Mouse (Mus musculus) midbrain, embryonic 15.5 days (tissue): ENCODE results near the gene Slc9a9. TPM values are rescaled to one million over a fixed set of nuclear protein-coding genes. Genes with fewer than 3 reads are reported as not detected.
A peak's percentile ranks its signal among the peaks of the same experiment; 100 is the strongest.

Experiments used
- ATAC-seq: fragments of 200-750 bp; cut with Nextera tagmentation; replicated peaks from 2 replicates; pipeline ENCODE4 v1.8.0; 2017; ENCODE audit warnings: moderate TSS enrichment
- H3K27ac ChIP-seq: fragments of 300-500 bp; sonication (generic); 2 replicates; pipeline ENCODE4 v1.5.1; 2015; ENCODE audit warnings: mild to moderate bottlenecking, inconsistent platforms
- H3K27me3 ChIP-seq: fragments of 300-500 bp; sonication (generic); replicated peaks from 2 replicates; pipeline ENCODE4 v1.6.1; 2015; ENCODE audit warnings: inconsistent platforms
- H3K36me3 ChIP-seq: fragments of 300-500 bp; sonication (generic); replicated peaks from 2 replicates; pipeline ENCODE4 v1.6.1; 2015; ENCODE audit warnings: inconsistent platforms
- H3K4me1 ChIP-seq: fragments of 300-500 bp; sonication (generic); 2 replicates; pipeline ENCODE4 v1.6.1; 2015; ENCODE audit warnings: inconsistent platforms
- H3K4me2 ChIP-seq: fragments of 300-500 bp; sonication (generic); 2 replicates; pipeline ENCODE4 v1.6.1; 2015; ENCODE audit warnings: inconsistent platforms, mild to moderate bottlenecking, moderate library complexity
- H3K4me3 ChIP-seq: fragments of 300-500 bp; sonication (generic); 2 replicates; pipeline ENCODE4 v1.5.1; 2015; ENCODE audit warnings: mild to moderate bottlenecking, inconsistent platforms
- H3K9ac ChIP-seq: fragments of 300-500 bp; sonication (generic); 2 replicates; pipeline ENCODE4 v1.6.1; 2015; ENCODE audit warnings: mild to moderate bottlenecking, inconsistent platforms
- H3K9me3 ChIP-seq: fragments of 300-500 bp; sonication (generic); 2 replicates; pipeline ENCODE4 v1.6.1; 2016; ENCODE audit warnings: inconsistent platforms
- WGBS: fragments of 180-500 bp; shearing (Covaris S2); methylation state at CpG from one replicate; pipeline ENCODE4 v1.1.7; 2015; ENCODE audit warnings: mixed read lengths; 5-methylcytosine and 5-hydroxymethylcytosine counted together
- polyA plus RNA-seq: library from polyadenylated mRNA; unstranded; fragments of >200 nt; fragmentation: Nextera tagmentation; extraction: Ambion mirVana; gene quantifications from 2 replicates; pipeline ENCODE4 v1.2.1, GENCODE M21; 2015

Gene Slc9a9
- polyA plus RNA-seq, 1 experiment from 2014 or later: 7.3 TPM

GRCm38 (mm10) chr9:94945569-94946135, 275.9 kb downstream of the Slc9a9 start:
- Histone ChIP-seq H3K4me2 (no peak overlapping the region), H3K27me3 (no peaks in the 10 kb centered on the region), H3K9ac (no peak overlapping the region), H3K36me3 (no peaks in the 10 kb centered on the region), H3K9me3 (no peaks in the 10 kb centered on the region), H3K4me3 (no peak overlapping the region), H3K27ac (no peak overlapping the region), H3K4me1 (no peaks in the 10 kb centered on the region)
- WGBS: 89% methylated on average over 7 of the region's 7 CpGs
- no peak for ATAC-seq

GRCm38 (mm10) chr9:94947246-94947645, 277.5 kb downstream of the Slc9a9 start:
- Histone ChIP-seq H3K36me3 (no peaks in the 10 kb centered on the region), H3K27ac (no peak overlapping the region), H3K9ac (no peak overlapping the region), H3K4me1 (no peaks in the 10 kb centered on the region), H3K9me3 (no peaks in the 10 kb centered on the region), H3K4me2 (no peak overlapping the region), H3K4me3 (no peak overlapping the region), H3K27me3 (no peaks in the 10 kb centered on the region)
- 75% methylated on average over 7 of the region's 7 CpGs for WGBS
- no peak for ATAC-seq

DNA sequence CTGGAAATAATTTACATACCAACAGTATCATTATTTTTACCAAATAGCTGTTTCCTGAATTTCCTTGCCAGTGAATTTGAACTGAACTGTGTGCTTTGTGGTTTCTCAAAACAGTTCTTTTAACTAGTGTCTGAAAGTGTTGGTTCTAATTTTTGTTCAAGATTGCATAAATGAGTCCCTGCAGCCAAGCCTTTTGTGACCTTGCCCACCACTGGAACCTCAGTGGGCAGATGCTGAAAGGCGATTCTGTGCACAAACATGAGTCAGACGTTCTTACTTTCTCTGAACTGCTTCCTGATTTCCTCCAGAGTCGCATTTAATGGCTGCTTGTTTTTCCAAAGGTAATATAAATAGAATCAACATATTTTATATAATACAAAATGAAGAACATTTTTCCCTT, 281.0 kb downstream of the Slc9a9 start:
- no peak overlapping the region for H3K27ac ChIP-seq
- 77% methylated on average over 3 of the region's 3 CpGs for WGBS
- no peak overlapping the region for H3K4me3 ChIP-seq
- H3K36me3 ChIP-seq: no peaks in the 10 kb centered on the region
- H3K27me3 ChIP-seq: no peaks in the 10 kb centered on the region
- H3K4me1 ChIP-seq: no peaks in the 10 kb centered on the region
- H3K4me2 ChIP-seq: no peak overlapping the region
- no peak for ATAC-seq
- no peak overlapping the region for H3K9ac ChIP-seq
- H3K9me3 ChIP-seq: no peaks in the 10 kb centered on the region

DNA sequence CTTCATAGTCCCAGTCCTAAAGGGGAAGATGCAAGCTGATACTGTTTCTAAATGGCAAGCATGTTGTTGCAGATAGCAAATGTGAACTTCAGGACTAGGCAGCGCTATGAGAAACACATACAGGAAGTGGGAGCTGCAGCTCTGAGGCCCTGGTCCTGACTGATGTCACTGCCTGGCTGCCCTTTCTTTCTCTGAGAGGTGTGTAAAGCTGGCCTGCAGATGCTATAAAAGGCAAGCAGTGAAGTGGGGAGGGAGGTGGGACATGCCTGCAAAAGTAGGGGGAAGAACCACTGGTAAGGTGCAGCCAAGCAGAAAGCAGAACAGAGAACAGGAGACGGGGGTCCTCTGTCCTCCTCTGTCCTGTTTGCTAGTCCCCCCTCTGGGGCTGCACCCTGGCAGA, 285.9 kb downstream of the Slc9a9 start:
- Histone ChIP-seq H3K27me3 (no peaks in the 10 kb centered on the region), H3K4me1 (peaks cover 3% of the 10 kb centered on the region; the same call in 1 of the 2 replicates), H3K9ac (no peak overlapping the region), H3K27ac (no peak overlapping the region), H3K4me2 (no peak overlapping the region), H3K36me3 (no peaks in the 10 kb centered on the region), H3K4me3 (no peak overlapping the region), H3K9me3 (no peaks in the 10 kb centered on the region)
- no peak for ATAC-seq
- WGBS: 44% methylated on average over 2 of the region's 2 CpGs

DNA sequence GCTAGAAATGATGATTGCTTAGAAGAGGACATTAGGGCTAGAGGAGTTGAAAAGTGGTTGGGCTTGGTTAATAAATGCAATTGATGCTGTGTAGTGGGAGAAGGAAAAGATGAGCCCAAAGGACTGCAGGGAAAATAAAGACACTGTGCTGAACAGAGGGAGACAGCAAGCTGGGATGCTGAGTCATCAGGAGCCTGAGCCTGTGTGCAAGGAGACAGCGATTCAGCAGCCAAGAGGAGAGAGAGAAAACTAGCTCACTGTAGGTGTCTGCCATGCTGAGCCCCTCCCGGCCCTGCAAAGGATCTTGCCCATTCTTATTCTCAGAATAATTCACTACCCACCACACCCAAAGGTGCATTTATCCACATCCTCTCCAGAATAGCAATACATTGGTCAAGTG, 288.7 kb downstream of the Slc9a9 start:
- ATAC-seq: 0 out of 2 replicates have a peak, but pooled peaks have one; percentile 52
- H3K9me3 ChIP-seq: no peaks in the 10 kb centered on the region
- H3K27ac ChIP-seq: no peak overlapping the region
- H3K27me3 ChIP-seq: no peaks in the 10 kb centered on the region
- H3K4me2 ChIP-seq: no peak overlapping the region
- H3K9ac ChIP-seq: no peak overlapping the region
- 64% methylated on average over 2 of the region's 2 CpGs for WGBS
- H3K36me3 ChIP-seq: no peaks in the 10 kb centered on the region
- peaks cover 9% of the 10 kb centered on the region; the same call in 1 of the 2 replicates for H3K4me1 ChIP-seq
- no peak overlapping the region for H3K4me3 ChIP-seq

DNA sequence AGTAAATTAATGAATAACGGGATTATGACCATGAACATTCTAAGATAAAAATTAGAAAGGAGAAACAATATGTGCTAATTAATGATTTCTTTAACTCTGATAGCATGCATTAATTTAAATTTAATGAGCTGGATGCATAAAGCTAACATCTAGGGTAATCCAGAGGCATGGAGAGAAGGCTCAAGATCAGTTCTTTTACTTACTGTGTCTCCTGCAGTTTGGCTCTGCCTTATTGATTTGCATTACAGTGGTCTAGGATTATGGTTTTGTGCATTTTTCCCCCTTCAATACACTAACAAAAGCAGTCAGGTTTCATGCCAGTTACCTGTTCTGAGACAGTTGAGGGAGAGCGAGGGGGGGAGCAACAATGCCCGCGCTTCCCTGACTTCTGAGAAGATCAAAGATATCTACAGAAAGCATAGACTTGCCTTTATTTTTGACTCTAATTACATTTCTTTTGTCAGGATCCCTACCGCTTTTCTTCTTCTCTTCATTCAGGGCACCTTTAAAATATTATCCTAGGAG, 298.9 kb downstream of the Slc9a9 start:
- peaks cover 6% of the 10 kb centered on the region for H3K4me1 ChIP-seq
- H3K9ac ChIP-seq: no peak overlapping the region
- peak; percentile 75 for ATAC-seq
- H3K27me3 ChIP-seq: no peaks in the 10 kb centered on the region
- no peaks in the 10 kb centered on the region for H3K9me3 ChIP-seq
- WGBS: 42% methylated on average over 5 of the region's 5 CpGs
- H3K4me3 ChIP-seq: no peak overlapping the region
- H3K27ac ChIP-seq: peak overlapping the region; percentile 65; the same call in 1 of the 2 replicates
- no peak overlapping the region for H3K4me2 ChIP-seq
- H3K36me3 ChIP-seq: no peaks in the 10 kb centered on the region

DNA sequence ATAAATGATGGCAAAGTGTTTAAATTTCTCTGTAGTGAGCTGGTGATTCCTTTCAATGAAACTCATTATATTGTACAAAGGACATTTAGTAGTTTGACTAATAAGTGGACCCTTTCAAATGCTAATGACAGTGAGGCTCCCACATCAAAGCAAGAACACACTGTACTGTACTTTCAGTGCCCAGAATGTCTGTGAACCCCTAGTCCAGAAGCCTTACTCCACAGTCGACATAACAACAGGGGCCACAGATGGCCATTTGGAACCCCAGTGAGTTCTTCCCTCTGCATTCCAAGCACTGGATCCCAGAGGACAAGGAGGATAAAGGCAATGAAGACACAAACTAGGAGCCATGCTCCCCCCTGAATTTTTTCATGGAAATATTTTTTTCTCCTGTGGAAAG, 299.4 kb downstream of the Slc9a9 start:
- ATAC-seq: peak; percentile 82
- WGBS: 11% methylated on average over 1 of the region's 1 CpGs
- H3K9me3 ChIP-seq: no peaks in the 10 kb centered on the region
- H3K27me3 ChIP-seq: no peaks in the 10 kb centered on the region
- H3K27ac ChIP-seq: peak overlapping the region; percentile 65; the same call in 1 of the 2 replicates
- H3K4me3 ChIP-seq: no peak overlapping the region
- H3K9ac ChIP-seq: no peak overlapping the region
- peaks cover 6% of the 10 kb centered on the region for H3K4me1 ChIP-seq
- H3K4me2 ChIP-seq: no peak overlapping the region
- H3K36me3 ChIP-seq: no peaks in the 10 kb centered on the region

DNA sequence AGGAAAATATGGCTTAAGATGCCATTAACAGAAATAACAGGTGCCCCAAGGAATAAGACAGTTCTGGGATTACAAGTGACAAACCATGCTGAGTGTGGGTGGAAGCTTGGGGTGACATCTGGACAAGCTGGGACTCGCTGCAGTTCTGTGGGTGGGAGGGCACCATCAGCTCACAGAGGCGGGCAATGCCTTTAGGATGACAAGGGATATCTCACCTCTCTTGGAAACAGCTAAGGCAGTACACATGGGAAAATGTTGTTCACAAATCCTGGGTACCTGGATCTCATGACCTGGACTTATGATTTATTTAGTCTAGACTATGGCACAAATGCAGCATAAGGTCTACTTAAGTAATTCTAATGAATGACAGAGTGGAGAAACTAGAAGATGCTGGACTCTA, 302.3 kb downstream of the Slc9a9 start:
- no peak for ATAC-seq
- 84% methylated on average over 2 of the region's 2 CpGs for WGBS
- H3K27ac ChIP-seq: no peak overlapping the region
- no peak overlapping the region for H3K9ac ChIP-seq
- no peak overlapping the region for H3K4me3 ChIP-seq
- H3K36me3 ChIP-seq: no peaks in the 10 kb centered on the region
- no peak overlapping the region for H3K4me2 ChIP-seq
- H3K27me3 ChIP-seq: no peaks in the 10 kb centered on the region
- no peaks in the 10 kb centered on the region for H3K9me3 ChIP-seq
- H3K4me1 ChIP-seq: peaks cover 6% of the 10 kb centered on the region

DNA sequence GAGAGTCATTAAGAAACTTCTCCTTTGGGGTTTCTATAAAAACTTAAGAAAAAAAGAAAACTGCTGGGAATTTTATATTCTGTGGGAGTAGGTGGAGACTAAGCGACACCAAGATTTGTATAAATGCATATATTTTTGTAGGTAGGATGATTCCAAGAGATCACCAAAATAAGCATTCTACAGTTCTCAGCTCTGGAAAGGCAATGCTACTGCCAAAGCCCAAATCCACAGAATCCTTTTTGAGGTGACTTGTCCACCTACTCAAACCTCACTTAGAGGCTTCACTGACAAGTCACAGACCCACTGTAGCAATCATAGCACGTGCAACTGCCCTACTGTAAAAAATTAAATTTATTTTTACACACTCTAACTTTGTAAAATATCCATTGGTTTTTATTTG, 303.0 kb downstream of the Slc9a9 start:
- Histone ChIP-seq H3K27me3 (no peaks in the 10 kb centered on the region), H3K27ac (no peak overlapping the region), H3K9me3 (no peaks in the 10 kb centered on the region), H3K9ac (no peak overlapping the region), H3K4me2 (no peak overlapping the region), H3K4me1 (peaks cover 6% of the 10 kb centered on the region), H3K36me3 (no peaks in the 10 kb centered on the region), H3K4me3 (no peak overlapping the region)
- 94% methylated on average over 2 of the region's 2 CpGs for WGBS
- no peak for ATAC-seq

GRCm38 (mm10) chr9:94976191-94976590, 306.5 kb downstream of the Slc9a9 start:
- no peak overlapping the region for H3K27ac ChIP-seq
- H3K4me3 ChIP-seq: no peak overlapping the region
- no peak overlapping the region for H3K9ac ChIP-seq
- no peaks in the 10 kb centered on the region for H3K9me3 ChIP-seq
- H3K27me3 ChIP-seq: no peaks in the 10 kb centered on the region
- no peaks in the 10 kb centered on the region for H3K36me3 ChIP-seq
- WGBS: 91% methylated on average over 1 of the region's 1 CpGs
- ATAC-seq: no peak
- H3K4me1 ChIP-seq: no peaks in the 10 kb centered on the region
- H3K4me2 ChIP-seq: no peak overlapping the region

GRCm38 (mm10) chr9:94993575-94993974, 323.9 kb downstream of the Slc9a9 start:
- no peak overlapping the region for H3K4me3 ChIP-seq
- no peak overlapping the region for H3K27ac ChIP-seq
- ATAC-seq: no peak
- no peak overlapping the region for H3K9ac ChIP-seq
- no peak overlapping the region for H3K4me2 ChIP-seq
- no peaks in the 10 kb centered on the region for H3K4me1 ChIP-seq
- 96% methylated on average over 4 of the region's 4 CpGs for WGBS
- no peaks in the 10 kb centered on the region for H3K36me3 ChIP-seq
- no peaks in the 10 kb centered on the region for H3K9me3 ChIP-seq
- H3K27me3 ChIP-seq: no peaks in the 10 kb centered on the region

- no peaks in the 10 kb centered on the region for H3K9me3 ChIP-seq
- H3K4me2 ChIP-seq: no peak overlapping the region
- no peaks in the 10 kb centered on the region for H3K27me3 ChIP-seq
- no peak overlapping the region for H3K27ac ChIP-seq
- no peak overlapping the region for H3K4me3 ChIP-seq
- 94% methylated on average over 12 of the region's 12 CpGs for WGBS
- H3K9ac ChIP-seq: no peak overlapping the region
- no peaks in the 10 kb centered on the region for H3K4me1 ChIP-seq
- ATAC-seq: no peak
- H3K36me3 ChIP-seq: no peaks in the 10 kb centered on the region
Observed at GRCm38 (mm10) chr9:95020136-95020706, 350.5 kb downstream of the Slc9a9 start.
